Mouse (Mus musculus): Measurements from ENCODE around the gene Snx6. TPM values are rescaled to one million over a fixed set of nuclear protein-coding genes. Genes with fewer than 3 reads are reported as not detected.

Snx6 gene
- polyA plus RNA-seq, 1 experiment = 14.1 TPM

DNA sequence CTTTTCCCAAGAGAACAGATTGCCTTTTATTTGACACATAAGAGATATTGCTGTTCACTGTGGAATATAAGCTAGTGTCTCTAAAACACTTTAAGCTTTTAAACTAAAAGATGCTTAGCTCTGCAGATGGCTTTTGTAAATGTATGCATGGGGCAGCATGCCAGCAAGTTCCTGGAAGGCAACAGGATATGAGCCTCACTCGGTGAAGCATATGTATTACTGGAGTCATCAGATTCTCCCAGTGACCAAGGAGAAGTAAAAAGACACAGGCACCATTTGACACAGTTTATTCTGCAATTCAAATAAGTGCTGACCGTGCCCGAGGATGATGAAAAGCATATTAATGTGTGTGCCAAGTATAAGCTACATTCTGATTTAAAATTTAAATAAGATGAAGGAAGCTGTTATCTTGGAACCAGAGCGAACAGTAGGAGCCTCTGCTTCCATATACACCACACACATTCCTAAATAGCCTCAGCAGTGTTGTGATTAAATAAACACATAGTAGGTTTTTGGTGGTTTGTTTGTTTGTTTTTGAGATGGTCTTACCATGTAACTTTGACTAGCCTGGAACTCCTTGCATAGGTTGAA, 27.4 kb upstream of the Snx6 start:
- H3K36me3 ChIP-seq (ENCODE audit: control insufficient read depth, insufficient read depth, low read length) = no peaks in the 10 kb centered on the region
- no peak overlapping the region for H3K4me3 ChIP-seq (ENCODE audit: low read depth, low read length)
- 57% methylated on average over 4 of the region's 4 CpGs for WGBS
- H3K27me3 ChIP-seq (ENCODE audit: control insufficient read depth, insufficient read depth, low read length) = no peaks in the 10 kb centered on the region
- TF ChIP-seq POLR2A (IDR thresholded peaks at IDR 0.05; ENCODE audit: low read depth, low read length) = no peak
- no peak for TF ChIP-seq CTCF (IDR thresholded peaks at IDR 0.05; ENCODE audit: extremely low read depth, insufficient read length, insufficient replicate concordance, low read depth, low read length)
- H3K4me1 ChIP-seq (ENCODE audit: control insufficient read depth, insufficient read depth, insufficient read length, low read length) = peaks cover 9% of the 10 kb centered on the region
- no peak overlapping the region for H3K27ac ChIP-seq (ENCODE audit: insufficient read depth, low read depth, low read length)

DNA sequence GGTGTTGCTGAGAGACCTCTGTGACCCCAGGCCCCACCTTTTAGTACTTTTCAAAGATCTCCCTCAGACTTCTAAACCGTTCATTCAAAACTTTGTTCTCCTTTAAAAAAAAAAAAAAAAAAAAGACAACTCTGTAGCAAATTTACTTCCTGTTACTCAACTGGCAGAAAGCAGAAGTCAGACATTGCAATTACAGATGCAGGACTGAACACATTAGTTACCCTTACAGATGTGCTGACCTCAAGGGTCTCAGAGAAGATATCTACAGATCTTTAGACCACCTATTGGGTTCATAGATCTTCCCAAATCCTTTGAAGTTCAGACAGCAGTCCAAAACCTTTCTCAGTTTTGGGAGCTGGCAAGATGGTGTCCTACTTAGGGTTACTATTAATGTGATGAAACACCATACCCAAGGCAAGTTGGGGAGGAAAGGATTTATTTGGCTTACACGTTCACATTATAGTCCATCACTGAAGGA, 25.2 kb upstream of the Snx6 start:
- no peaks in the 10 kb centered on the region for H3K36me3 ChIP-seq (ENCODE audit: control insufficient read depth, insufficient read depth, low read length)
- no peak for TF ChIP-seq CTCF (IDR thresholded peaks at IDR 0.05; ENCODE audit: extremely low read depth, insufficient read length, insufficient replicate concordance, low read depth, low read length)
- TF ChIP-seq POLR2A (IDR thresholded peaks at IDR 0.05; ENCODE audit: low read depth, low read length) = no peak
- 44% methylated on average over 2 of the region's 2 CpGs for WGBS
- H3K4me3 ChIP-seq (ENCODE audit: low read depth, low read length) = no peak overlapping the region
- no peaks in the 10 kb centered on the region for H3K27me3 ChIP-seq (ENCODE audit: control insufficient read depth, insufficient read depth, low read length)
- no peak overlapping the region for H3K27ac ChIP-seq (ENCODE audit: insufficient read depth, low read depth, low read length)
- H3K4me1 ChIP-seq (ENCODE audit: control insufficient read depth, insufficient read depth, insufficient read length, low read length) = peaks cover 9% of the 10 kb centered on the region

GRCm38 (mm10) chr12:54819181-54819935, 23.9 kb upstream of the Snx6 start:
- 25% methylated on average over 6 of the region's 6 CpGs for WGBS
- TF ChIP-seq CTCF (IDR thresholded peaks at IDR 0.05; ENCODE audit: extremely low read depth, insufficient read length, insufficient replicate concordance, low read depth, low read length) = no peak
- no peak for TF ChIP-seq POLR2A (IDR thresholded peaks at IDR 0.05; ENCODE audit: low read depth, low read length)
- H3K36me3 ChIP-seq (ENCODE audit: control insufficient read depth, insufficient read depth, low read length) = no peaks in the 10 kb centered on the region
- peaks cover 9% of the 10 kb centered on the region for H3K4me1 ChIP-seq (ENCODE audit: control insufficient read depth, insufficient read depth, insufficient read length, low read length)
- no peak overlapping the region for H3K27ac ChIP-seq (ENCODE audit: insufficient read depth, low read depth, low read length)
- no peaks in the 10 kb centered on the region for H3K27me3 ChIP-seq (ENCODE audit: control insufficient read depth, insufficient read depth, low read length)
- no peak overlapping the region for H3K4me3 ChIP-seq (ENCODE audit: low read depth, low read length)

- no peak overlapping the region for H3K4me3 ChIP-seq (ENCODE audit: low read depth, low read length)
- no peaks in the 10 kb centered on the region for H3K36me3 ChIP-seq (ENCODE audit: control insufficient read depth, insufficient read depth, low read length)
- no peak overlapping the region for H3K27ac ChIP-seq (ENCODE audit: insufficient read depth, low read depth, low read length)
- 7% methylated on average over 2 of the region's 2 CpGs for WGBS
- H3K4me1 ChIP-seq (ENCODE audit: control insufficient read depth, insufficient read depth, insufficient read length, low read length) = peaks cover 7% of the 10 kb centered on the region; the same call in 1 of the 2 replicates
- TF ChIP-seq CTCF (IDR thresholded peaks at IDR 0.05; ENCODE audit: extremely low read depth, insufficient read length, insufficient replicate concordance, low read depth, low read length) = no peak
- no peak for TF ChIP-seq POLR2A (IDR thresholded peaks at IDR 0.05; ENCODE audit: low read depth, low read length)
- no peaks in the 10 kb centered on the region for H3K27me3 ChIP-seq (ENCODE audit: control insufficient read depth, insufficient read depth, low read length)
These were observed 14.6 kb upstream of the Snx6 start for GRCm38 (mm10) chr12:54810142-54810541.

DNA sequence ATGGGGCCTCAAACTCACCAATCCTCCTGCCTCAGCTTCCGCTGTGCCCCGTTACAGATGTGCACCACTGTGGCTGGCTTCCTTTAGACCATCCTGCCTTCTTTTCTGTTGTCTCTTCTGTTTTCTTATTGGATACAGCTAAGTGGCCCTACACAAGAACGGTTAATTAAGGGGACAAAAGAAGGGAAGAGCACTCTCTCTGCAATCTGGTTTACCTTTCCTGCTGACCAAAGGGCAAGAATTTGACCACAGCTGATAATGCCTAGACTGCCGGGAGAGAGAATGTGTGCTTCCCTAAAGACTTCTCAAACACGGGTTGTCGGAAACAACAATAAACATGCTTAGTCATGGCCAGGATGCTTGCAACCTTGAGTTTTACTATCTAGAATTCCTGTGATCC, 12.0 kb upstream of the Snx6 start:
- no peak overlapping the region for H3K27ac ChIP-seq (ENCODE audit: insufficient read depth, low read depth, low read length)
- H3K36me3 ChIP-seq (ENCODE audit: control insufficient read depth, insufficient read depth, low read length) = no peaks in the 10 kb centered on the region
- WGBS = 55% methylated on average over 6 of the region's 6 CpGs
- no peaks in the 10 kb centered on the region for H3K27me3 ChIP-seq (ENCODE audit: control insufficient read depth, insufficient read depth, low read length)
- H3K4me1 ChIP-seq (ENCODE audit: control insufficient read depth, insufficient read depth, insufficient read length, low read length) = peaks cover 5% of the 10 kb centered on the region; the same call in 1 of the 2 replicates
- TF ChIP-seq POLR2A (IDR thresholded peaks at IDR 0.05; ENCODE audit: low read depth, low read length) (no peak), CTCF (IDR thresholded peaks at IDR 0.05; ENCODE audit: extremely low read depth, insufficient read length, insufficient replicate concordance, low read depth, low read length) (no peak)
- no peak overlapping the region for H3K4me3 ChIP-seq (ENCODE audit: low read depth, low read length)

- WGBS = 53% methylated on average over 6 of the region's 6 CpGs
- Histone ChIP-seq H3K4me3 (ENCODE audit: low read depth, low read length) (no peak overlapping the region), H3K36me3 (ENCODE audit: control insufficient read depth, insufficient read depth, low read length) (no peaks in the 10 kb centered on the region), H3K4me1 (ENCODE audit: control insufficient read depth, insufficient read depth, insufficient read length, low read length) (peaks cover 4% of the 10 kb centered on the region; the same call in 1 of the 2 replicates), H3K27ac (ENCODE audit: insufficient read depth, low read depth, low read length) (no peak overlapping the region), H3K27me3 (ENCODE audit: control insufficient read depth, insufficient read depth, low read length) (no peaks in the 10 kb centered on the region)
- no peak for TF ChIP-seq CTCF (IDR thresholded peaks at IDR 0.05; ENCODE audit: extremely low read depth, insufficient read length, insufficient replicate concordance, low read depth, low read length)
- no peak for TF ChIP-seq POLR2A (IDR thresholded peaks at IDR 0.05; ENCODE audit: low read depth, low read length)
These were observed 10.6 kb upstream of the Snx6 start for GRCm38 (mm10) chr12:54806131-54806530.

GRCm38 (mm10) chr12:54805254-54806002, 9.9 kb upstream of the Snx6 start:
- Histone ChIP-seq H3K36me3 (ENCODE audit: control insufficient read depth, insufficient read depth, low read length) (no peaks in the 10 kb centered on the region), H3K4me3 (ENCODE audit: low read depth, low read length) (no peak overlapping the region), H3K27ac (ENCODE audit: insufficient read depth, low read depth, low read length) (no peak overlapping the region), H3K27me3 (ENCODE audit: control insufficient read depth, insufficient read depth, low read length) (no peaks in the 10 kb centered on the region), H3K4me1 (ENCODE audit: control insufficient read depth, insufficient read depth, insufficient read length, low read length) (peaks cover 4% of the 10 kb centered on the region; the same call in 1 of the 2 replicates)
- 81% methylated on average over 6 of the region's 6 CpGs for WGBS
- TF ChIP-seq POLR2A (IDR thresholded peaks at IDR 0.05; ENCODE audit: low read depth, low read length) (no peak), CTCF (IDR thresholded peaks at IDR 0.05; ENCODE audit: extremely low read depth, insufficient read length, insufficient replicate concordance, low read depth, low read length) (no peak)
